Mouse (Mus musculus): Measurements from ENCODE around the gene Dnah2. TPM values are rescaled to one million over a fixed set of nuclear protein-coding genes. Genes with fewer than 3 reads are reported as not detected.

The Dnah2 gene
- 1 to 10 TPM; 3.5 to 8.0 TPM for total RNA-seq (2021)

- no peak for DNase-seq (ENCODE audit: extremely low spot score in 1 of 2, low spot score in 1 of 2)
Measured at GRCm38 (mm10) chr11:69549060-69549656, at the start of gene Dnah2. TSS of gene Dnah2 (minus strand) at chr11:69549110.

- DNase-seq (ENCODE audit: extremely low spot score in 1 of 2, low spot score in 1 of 2): no peak
Measured at GRCm38 (mm10) chr11:69594853-69595252, 45.9 kb upstream of the Dnah2 start.

- DNase-seq (ENCODE audit: extremely low spot score in 1 of 2, low spot score in 1 of 2): no peak
Measured at GRCm38 (mm10) chr11:69592799-69593198, 43.9 kb upstream of the Dnah2 start.

- peak; percentile 44 to 65 for DNase-seq (ENCODE audit: extremely low spot score in 1 of 2, low spot score in 1 of 2)
Measured at GRCm38 (mm10) chr11:69591899-69592637, 43.2 kb upstream of the Dnah2 start.

- no peak for DNase-seq (ENCODE audit: extremely low spot score in 1 of 2, low spot score in 1 of 2)
Measured at GRCm38 (mm10) chr11:69591424-69591823, 42.5 kb upstream of the Dnah2 start.

GRCm38 (mm10) chr11:69590622-69591021 lies 41.7 kb upstream of the Dnah2 start:
- DNase-seq (ENCODE audit: extremely low spot score in 1 of 2, low spot score in 1 of 2): no peak

- DNase-seq (ENCODE audit: extremely low spot score in 1 of 2, low spot score in 1 of 2): no peak
Measured at GRCm38 (mm10) chr11:69589207-69589834, 40.4 kb upstream of the Dnah2 start.

GRCm38 (mm10) chr11:69585718-69586325 lies 36.9 kb upstream of the Dnah2 start:
- DNase-seq (ENCODE audit: extremely low spot score in 1 of 2, low spot score in 1 of 2): no peak

- no peak for DNase-seq (ENCODE audit: extremely low spot score in 1 of 2, low spot score in 1 of 2)
Measured at GRCm38 (mm10) chr11:69584937-69585336, 36.0 kb upstream of the Dnah2 start.

GRCm38 (mm10) chr11:69584008-69584407 lies 35.1 kb upstream of the Dnah2 start:
- no peak for DNase-seq (ENCODE audit: extremely low spot score in 1 of 2, low spot score in 1 of 2)

- DNase-seq (ENCODE audit: extremely low spot score in 1 of 2, low spot score in 1 of 2): no peak
Measured at GRCm38 (mm10) chr11:69582230-69582805, 33.4 kb upstream of the Dnah2 start.

GRCm38 (mm10) chr11:69581814-69582213 lies 32.9 kb upstream of the Dnah2 start:
- no peak for DNase-seq (ENCODE audit: extremely low spot score in 1 of 2, low spot score in 1 of 2)

GRCm38 (mm10) chr11:69581147-69581688 lies 32.3 kb upstream of the Dnah2 start:
- peak; percentile 75 to 80 for DNase-seq (ENCODE audit: extremely low spot score in 1 of 2, low spot score in 1 of 2)

- no peak for DNase-seq (ENCODE audit: extremely low spot score in 1 of 2, low spot score in 1 of 2)
Measured at GRCm38 (mm10) chr11:69580572-69581146, 31.7 kb upstream of the Dnah2 start.

GRCm38 (mm10) chr11:69580091-69580514 lies 31.2 kb upstream of the Dnah2 start, which contains the start of the genes Wrap53 and Trp53:
TSS of gene Wrap53 (minus strand) at chr11:69580255.
TSS of gene Trp53 (plus strand) at chr11:69580359.
- DNase-seq (ENCODE audit: extremely low spot score in 1 of 2, low spot score in 1 of 2): peak; percentile 48 to 65

- DNase-seq (ENCODE audit: extremely low spot score in 1 of 2, low spot score in 1 of 2): peak; percentile 99 to 100
Measured at GRCm38 (mm10) chr11:69579128-69580017, 30.5 kb upstream of the Dnah2 start.

GRCm38 (mm10) chr11:69578301-69578700 lies 29.4 kb upstream of the Dnah2 start:
- no peak for DNase-seq (ENCODE audit: extremely low spot score in 1 of 2, low spot score in 1 of 2)

GRCm38 (mm10) chr11:69576307-69576706 lies 27.4 kb upstream of the Dnah2 start:
- no peak for DNase-seq (ENCODE audit: extremely low spot score in 1 of 2, low spot score in 1 of 2)

- DNase-seq (ENCODE audit: extremely low spot score in 1 of 2, low spot score in 1 of 2): no peak
Measured at GRCm38 (mm10) chr11:69575220-69575619, 26.3 kb upstream of the Dnah2 start.
